Mouse (Mus musculus) lung, embryonic 15.5 days (tissue): Measurements from ENCODE around the gene Ppp1r14d. TPM values are rescaled to one million over a fixed set of nuclear protein-coding genes. Genes with fewer than 3 reads are reported as not detected.
A peak's percentile ranks its signal among the peaks of the same experiment; 100 is the strongest.

Experiments
- ATAC-seq: fragments of 200-750 bp; cut with Nextera tagmentation; 2 replicates; pipeline ENCODE4 v1.8.0; 2017; ENCODE audit warnings: moderate number of reproducible peaks, borderline replicate concordance; ENCODE audit not compliant: low FRiP score, low TSS enrichment; ENCODE audit errors: extremely low read depth
- H3K27ac ChIP-seq: fragments of 300-500 bp; sonication (generic); 2 replicates; pipeline ENCODE4 v1.5.1; 2015; ENCODE audit warnings: moderate library complexity, mild to moderate bottlenecking, inconsistent platforms
- H3K27me3 ChIP-seq: fragments of 300-500 bp; sonication (generic); 2 replicates; pipeline ENCODE4 v1.6.1; 2015; ENCODE audit warnings: inconsistent platforms
- H3K36me3 ChIP-seq: fragments of 300-500 bp; sonication (generic); 2 replicates; pipeline ENCODE4 v1.6.1; 2015; ENCODE audit warnings: inconsistent platforms
- H3K4me1 ChIP-seq: fragments of 300-500 bp; sonication (generic); 2 replicates; pipeline ENCODE4 v1.6.1; 2015; ENCODE audit warnings: inconsistent platforms
- H3K4me2 ChIP-seq: fragments of 300-500 bp; sonication (generic); 2 replicates; pipeline ENCODE4 v1.6.1; 2015; ENCODE audit warnings: inconsistent platforms, mild to moderate bottlenecking, moderate library complexity
- H3K4me3 ChIP-seq: fragments of 300-500 bp; sonication (generic); 2 replicates; pipeline ENCODE4 v1.5.1; 2015; ENCODE audit warnings: mild to moderate bottlenecking, inconsistent platforms
- H3K9ac ChIP-seq: fragments of 300-500 bp; sonication (generic); 2 replicates; pipeline ENCODE4 v1.6.1; 2015; ENCODE audit warnings: inconsistent platforms
- H3K9me3 ChIP-seq: fragments of 300-500 bp; sonication (generic); 2 replicates; pipeline ENCODE4 v1.6.1; 2016; ENCODE audit warnings: inconsistent platforms
- WGBS: fragments of 180-500 bp; shearing (Covaris S2); methylation state at CpG from one replicate; pipeline ENCODE4 v1.1.7; 2015; 5-methylcytosine and 5-hydroxymethylcytosine counted together
- polyA plus RNA-seq: library from polyadenylated mRNA; unstranded; fragments of >200 nt; fragmentation: Nextera tagmentation; extraction: Ambion mirVana; gene quantifications from 2 replicates; pipeline ENCODE4 v1.2.1, GENCODE M21; 2015

The Ppp1r14d gene
- polyA plus RNA-seq, 1 experiment from 2014 or later = 0.79 TPM

GRCm38 (mm10) chr2:119190969-119191368 is 38.7 kb downstream of the Ppp1r14d start:
- H3K4me2 ChIP-seq = no peak overlapping the region
- no peak overlapping the region for H3K4me3 ChIP-seq
- no peak for ATAC-seq
- H3K4me1 ChIP-seq = peaks cover 5% of the 10 kb centered on the region; the same call in 1 of the 2 replicates
- 77% methylated on average over 5 of the region's 5 CpGs for WGBS
- H3K9ac ChIP-seq = no peak overlapping the region
- H3K27ac ChIP-seq = no peak overlapping the region
- no peaks in the 10 kb centered on the region for H3K36me3 ChIP-seq
- no peaks in the 10 kb centered on the region for H3K27me3 ChIP-seq
- no peaks in the 10 kb centered on the region for H3K9me3 ChIP-seq

GRCm38 (mm10) chr2:119189029-119189710 is 40.5 kb downstream of the Ppp1r14d start:
- Histone ChIP-seq H3K4me3 (peak overlapping the region; percentile 28), H3K36me3 (peaks cover 6% of the 10 kb centered on the region; the same call in 1 of the 2 replicates), H3K4me2 (peak overlapping the region; percentile 59), H3K4me1 (peaks cover 5% of the 10 kb centered on the region; the same call in 1 of the 2 replicates), H3K9me3 (no peaks in the 10 kb centered on the region), H3K9ac (no peak overlapping the region), H3K27me3 (no peaks in the 10 kb centered on the region), H3K27ac (no peak overlapping the region)
- 6% methylated on average over 15 of the region's 15 CpGs for WGBS
- peak; percentile 57; the same call in 1 of the 2 replicates for ATAC-seq

- Histone ChIP-seq H3K9me3 (no peaks in the 10 kb centered on the region), H3K4me1 (no peaks in the 10 kb centered on the region), H3K27ac (no peak overlapping the region), H3K36me3 (peaks cover 16% of the 10 kb centered on the region; the same call in 1 of the 2 replicates), H3K4me2 (no peak overlapping the region), H3K4me3 (no peak overlapping the region), H3K27me3 (no peaks in the 10 kb centered on the region), H3K9ac (no peak overlapping the region)
- WGBS = 83% methylated on average over 7 of the region's 7 CpGs
- ATAC-seq = no peak
Measured at GRCm38 (mm10) chr2:119182914-119183313, 46.8 kb downstream of the Ppp1r14d start.

GRCm38 (mm10) chr2:119177384-119177939 is 52.2 kb downstream of the Ppp1r14d start:
- no peak overlapping the region for H3K4me3 ChIP-seq
- 70% methylated on average over 5 of the region's 5 CpGs for WGBS
- peaks cover 15% of the 10 kb centered on the region for H3K4me1 ChIP-seq
- 0 out of 2 replicates have a peak, but pooled peaks cover 4% of the 10 kb centered on the region for H3K36me3 ChIP-seq
- no peaks in the 10 kb centered on the region for H3K9me3 ChIP-seq
- ATAC-seq = no peak
- no peaks in the 10 kb centered on the region for H3K27me3 ChIP-seq
- H3K4me2 ChIP-seq = no peak overlapping the region
- H3K27ac ChIP-seq = no peak overlapping the region
- no peak overlapping the region for H3K9ac ChIP-seq

- H3K27ac ChIP-seq = no peak overlapping the region
- WGBS = 55% methylated on average over 3 of the region's 3 CpGs
- no peak overlapping the region for H3K4me2 ChIP-seq
- H3K9ac ChIP-seq = no peak overlapping the region
- H3K27me3 ChIP-seq = no peaks in the 10 kb centered on the region
- no peak overlapping the region for H3K4me3 ChIP-seq
- H3K4me1 ChIP-seq = peaks cover 17% of the 10 kb centered on the region
- ATAC-seq = no peak
- H3K9me3 ChIP-seq = no peaks in the 10 kb centered on the region
- H3K36me3 ChIP-seq = 0 out of 2 replicates have a peak, but pooled peaks cover 4% of the 10 kb centered on the region
Measured at GRCm38 (mm10) chr2:119176761-119177160, 52.9 kb downstream of the Ppp1r14d start.

- peaks cover 17% of the 10 kb centered on the region for H3K4me1 ChIP-seq
- ATAC-seq = no peak
- no peak overlapping the region for H3K4me2 ChIP-seq
- no peaks in the 10 kb centered on the region for H3K9me3 ChIP-seq
- H3K9ac ChIP-seq = no peak overlapping the region
- no peaks in the 10 kb centered on the region for H3K27me3 ChIP-seq
- H3K27ac ChIP-seq = peak overlapping the region; percentile 20; the same call in 1 of the 2 replicates
- WGBS = 41% methylated on average over 6 of the region's 6 CpGs
- H3K4me3 ChIP-seq = no peak overlapping the region
- H3K36me3 ChIP-seq = 0 out of 2 replicates have a peak, but pooled peaks cover 4% of the 10 kb centered on the region
Measured at GRCm38 (mm10) chr2:119175614-119176013, 54.1 kb downstream of the Ppp1r14d start.

GRCm38 (mm10) chr2:119174866-119175265 is 54.8 kb downstream of the Ppp1r14d start:
- ATAC-seq = no peak
- WGBS = 71% methylated on average over 14 of the region's 14 CpGs
- no peaks in the 10 kb centered on the region for H3K9me3 ChIP-seq
- no peak overlapping the region for H3K9ac ChIP-seq
- no peak overlapping the region for H3K4me3 ChIP-seq
- no peak overlapping the region for H3K4me2 ChIP-seq
- H3K27ac ChIP-seq = no peak overlapping the region
- H3K27me3 ChIP-seq = no peaks in the 10 kb centered on the region
- H3K36me3 ChIP-seq = 0 out of 2 replicates have a peak, but pooled peaks cover 4% of the 10 kb centered on the region
- peaks cover 17% of the 10 kb centered on the region for H3K4me1 ChIP-seq

- Histone ChIP-seq H3K4me3 (no peak within 1 kb of the TSS), H3K4me1 (peaks cover 17% of the 10 kb centered on the region), H3K27me3 (no peaks in the 10 kb centered on the region), H3K4me2 (no peak within 1 kb of the TSS), H3K36me3 (0 out of 2 replicates have a peak, but pooled peaks cover under 1% of the 10 kb centered on the region), H3K9ac (no peak within 1 kb of the TSS), H3K27ac (peak within 1 kb of the TSS; percentile 20; the same call in 1 of the 2 replicates), H3K9me3 (no peaks in the 10 kb centered on the region)
- ATAC-seq = no peak
- WGBS = 63% methylated on average over 8 of the region's 8 CpGs
Measured at GRCm38 (mm10) chr2:119173991-119174651, 55.6 kb downstream of the Ppp1r14d start, which contains the start of gene Gm14137. TSS of gene Gm14137 (plus strand) at chr2:119174509.

- ATAC-seq = peak; percentile 72
- WGBS = 15% methylated on average over 13 of the region's 13 CpGs
- Histone ChIP-seq H3K4me3 (no peak overlapping the region), H3K4me2 (peak overlapping the region; percentile 43), H3K27me3 (0 out of 2 replicates have a peak, but pooled peaks cover 2% of the 10 kb centered on the region), H3K9ac (no peak overlapping the region), H3K27ac (peak overlapping the region; percentile 19; the same call in 1 of the 2 replicates), H3K4me1 (peaks cover 19% of the 10 kb centered on the region), H3K9me3 (no peaks in the 10 kb centered on the region), H3K36me3 (no peaks in the 10 kb centered on the region)
Measured at GRCm38 (mm10) chr2:119172862-119173576, 56.7 kb downstream of the Ppp1r14d start.

GRCm38 (mm10) chr2:119172446-119172845 is 57.3 kb downstream of the Ppp1r14d start:
- no peak overlapping the region for H3K9ac ChIP-seq
- H3K9me3 ChIP-seq = no peaks in the 10 kb centered on the region
- H3K4me3 ChIP-seq = no peak overlapping the region
- ATAC-seq = no peak
- no peak overlapping the region for H3K4me2 ChIP-seq
- 0 out of 2 replicates have a peak, but pooled peaks cover 5% of the 10 kb centered on the region for H3K27me3 ChIP-seq
- no peaks in the 10 kb centered on the region for H3K36me3 ChIP-seq
- WGBS = 82% methylated on average over 7 of the region's 7 CpGs
- H3K27ac ChIP-seq = peak overlapping the region; percentile 6; the same call in 1 of the 2 replicates
- peaks cover 22% of the 10 kb centered on the region for H3K4me1 ChIP-seq

- H3K9me3 ChIP-seq = no peaks in the 10 kb centered on the region
- H3K27ac ChIP-seq = no peak overlapping the region
- 42% methylated on average over 8 of the region's 8 CpGs for WGBS
- ATAC-seq = no peak
- H3K4me1 ChIP-seq = peaks cover 31% of the 10 kb centered on the region
- no peaks in the 10 kb centered on the region for H3K36me3 ChIP-seq
- H3K4me2 ChIP-seq = no peak overlapping the region
- H3K4me3 ChIP-seq = no peak overlapping the region
- H3K27me3 ChIP-seq = 0 out of 2 replicates have a peak, but pooled peaks cover 5% of the 10 kb centered on the region
- no peak overlapping the region for H3K9ac ChIP-seq
Measured at GRCm38 (mm10) chr2:119171574-119171973, 58.1 kb downstream of the Ppp1r14d start.
